Mouse (Mus musculus) CH12.LX (cell line): ENCODE results near the gene Oit3. TPM values are rescaled to one million over a fixed set of nuclear protein-coding genes. Genes with fewer than 3 reads are reported as not detected.

Experiments
- DNase-seq: peaks from one replicate; pipeline ENCODE4 v3.0.0-alpha.2; 2013; ENCODE audit errors: extremely low read depth
- H3K27ac ChIP-seq: 2 replicates; pipeline ENCODE4 v1.5.1; 2012; ENCODE audit warnings: low read depth, mild to moderate bottlenecking, control low read depth, moderate library complexity; ENCODE audit not compliant: insufficient read depth
- H3K27me3 ChIP-seq: replicated peaks from 2 replicates; pipeline ENCODE3; 2012; ENCODE audit warnings: inconsistent platforms
- H3K36me3 ChIP-seq, 2 experiments: replicated peaks in 1 of 2; 2 replicates each; pipeline versions ENCODE3 to v1.6.1; 2012; ENCODE audit warnings: inconsistent platforms in 1 of 2, low read length in 1 of 2, mild to moderate bottlenecking in 1 of 2, mixed read lengths in 1 of 2, moderate library complexity in 1 of 2; ENCODE audit not compliant: control insufficient read depth in 1 of 2, insufficient read depth in 1 of 2
- H3K4me1 ChIP-seq, 2 experiments: 2 replicates each; pipeline ENCODE4 v1.6.1; 2012; ENCODE audit warnings: inconsistent platforms in 1 of 2, moderate library complexity in 1 of 2; ENCODE audit not compliant: insufficient read depth in 2 of 2, control insufficient read depth in 1 of 2
- H3K4me2 ChIP-seq: 2 replicates; pipeline ENCODE4 v1.6.1; 2012; ENCODE audit warnings: low read depth, mild to moderate bottlenecking, control low read depth; ENCODE audit not compliant: poor library complexity, insufficient read depth, severe bottlenecking
- H3K4me3 ChIP-seq, 3 experiments: fragments of 150-350 bp in 1 of 3; sonication (generic) in 1 of 3; replicated peaks in 1 of 3; 2 replicates each; pipeline versions ENCODE3 to v1.5.1; 2011 to 2012; ENCODE audit warnings: low read depth in 2 of 3, low read length in 2 of 3, mild to moderate bottlenecking in 2 of 3, moderate library complexity in 2 of 3, control low read depth in 1 of 3, improper control_type of control experiment in 1 of 3, inconsistent platforms in 1 of 3, mixed read lengths in 1 of 3; ENCODE audit not compliant: poor library complexity in 1 of 3
- H3K79me2 ChIP-seq: replicated peaks from 2 replicates; pipeline ENCODE4 v1.6.1; 2012; ENCODE audit warnings: mild to moderate bottlenecking, moderate library complexity; ENCODE audit not compliant: control insufficient read depth, poor library complexity, insufficient read depth, severe bottlenecking; ENCODE audit errors: extremely low read depth
- H3K9ac ChIP-seq: 2 replicates; pipeline ENCODE4 v1.6.1; 2012; ENCODE audit warnings: low read depth, mild to moderate bottlenecking, control low read depth, moderate library complexity; ENCODE audit not compliant: insufficient read depth
- H3K9me3 ChIP-seq: replicated peaks from 2 replicates; pipeline ENCODE3; 2012; ENCODE audit warnings: low read length, inconsistent platforms, mixed read lengths
- BHLHE40 ChIP-seq: IDR thresholded peaks from 2 replicates; pipeline ENCODE4 v1.6.1; 2011; ENCODE audit warnings: mild to moderate bottlenecking, low read depth, low read length, improper control_type of control experiment
- CHD1 ChIP-seq: IDR thresholded peaks from 2 replicates; pipeline ENCODE4 v1.6.1; 2012; ENCODE audit warnings: low read depth, low read length, improper control_type of control experiment, inconsistent platforms
- CHD2 ChIP-seq: IDR thresholded peaks from 2 replicates; pipeline ENCODE4 v1.6.1; 2011; ENCODE audit warnings: low read length, improper control_type of control experiment
- E2F4 ChIP-seq: IDR thresholded peaks from 2 replicates; pipeline ENCODE4 v1.6.1; 2011; ENCODE audit warnings: low read depth, low read length, improper control_type of control experiment; ENCODE audit not compliant: insufficient replicate concordance
- ELF1 ChIP-seq: IDR thresholded peaks from 2 replicates; pipeline ENCODE4 v1.6.1; 2014; ENCODE audit warnings: low read depth, mild to moderate bottlenecking, inconsistent platforms, low read length, improper control_type of control experiment
- EP300 ChIP-seq: IDR thresholded peaks from 2 replicates; pipeline ENCODE4 v1.6.1; 2011; ENCODE audit warnings: low read length, improper control_type of control experiment
- HCFC1 ChIP-seq: IDR thresholded peaks from 2 replicates; pipeline ENCODE4 v1.6.1; 2012; ENCODE audit warnings: low read depth, mild to moderate bottlenecking, inconsistent platforms, low read length, improper control_type of control experiment
- IRF4 ChIP-seq: IDR thresholded peaks from 2 replicates; pipeline ENCODE4 v1.6.1; 2014; ENCODE audit warnings: low read depth, mild to moderate bottlenecking, inconsistent platforms, low read length, improper control_type of control experiment
- JUN ChIP-seq: IDR thresholded peaks from 2 replicates; pipeline ENCODE4 v1.6.1; 2011; ENCODE audit warnings: low read depth, mild to moderate bottlenecking, low read length, improper control_type of control experiment, moderate library complexity; ENCODE audit not compliant: insufficient read depth
- JUND ChIP-seq: conservative IDR thresholded peaks from 2 replicates; pipeline ENCODE4 v1.6.1; 2011; ENCODE audit warnings: low read depth, low read length, improper control_type of control experiment
- KAT2A ChIP-seq: IDR thresholded peaks from 2 replicates; pipeline ENCODE4 v1.6.1; 2012; ENCODE audit warnings: low read length, improper control_type of control experiment, inconsistent platforms; ENCODE audit not compliant: insufficient replicate concordance
- MAFK ChIP-seq: IDR thresholded peaks from 2 replicates; pipeline ENCODE4 v1.6.1; 2011; ENCODE audit warnings: low read length, improper control_type of control experiment; ENCODE audit not compliant: insufficient replicate concordance
- MAX ChIP-seq: IDR thresholded peaks from 2 replicates; pipeline ENCODE4 v1.6.1; 2011; ENCODE audit warnings: low read length, improper control_type of control experiment
- MAZ ChIP-seq: IDR thresholded peaks from 2 replicates; pipeline ENCODE4 v1.6.1; 2012; ENCODE audit warnings: low read depth, mild to moderate bottlenecking, inconsistent platforms, low read length, improper control_type of control experiment, moderate library complexity
- MEF2A ChIP-seq: IDR thresholded peaks from 2 replicates; pipeline ENCODE4 v1.6.1; 2014; ENCODE audit warnings: low read depth, mild to moderate bottlenecking, inconsistent platforms, low read length, improper control_type of control experiment, borderline replicate concordance
- MYC ChIP-seq: IDR thresholded peaks from 2 replicates; pipeline ENCODE4 v1.6.1; 2011; ENCODE audit warnings: low read depth, mild to moderate bottlenecking, improper control_type of control experiment, low read length
- NELFE ChIP-seq: IDR thresholded peaks from 2 replicates; pipeline ENCODE4 v1.6.1; 2011; ENCODE audit warnings: low read depth, low read length, improper control_type of control experiment
- NRF1 ChIP-seq: IDR thresholded peaks from 2 replicates; pipeline ENCODE4 v1.6.1; 2014; ENCODE audit warnings: low read depth, mild to moderate bottlenecking, inconsistent platforms, low read length, improper control_type of control experiment, moderate library complexity
- SIN3A ChIP-seq: IDR thresholded peaks from 2 replicates; pipeline ENCODE4 v1.6.1; 2012; ENCODE audit warnings: low read length, improper control_type of control experiment, inconsistent platforms
- SMC3 ChIP-seq: IDR thresholded peaks from 2 replicates; pipeline ENCODE4 v1.6.1; 2011; ENCODE audit warnings: low read depth, low read length, improper control_type of control experiment
- TBP ChIP-seq: conservative IDR thresholded peaks from 2 replicates; pipeline ENCODE4 v1.6.1; 2011; ENCODE audit warnings: low read depth, low read length, improper control_type of control experiment
- TCF12 ChIP-seq: IDR thresholded peaks from 2 replicates; pipeline ENCODE4 v1.6.1; 2014; ENCODE audit warnings: low read depth, mild to moderate bottlenecking, inconsistent platforms, low read length, improper control_type of control experiment
- UBTF ChIP-seq: IDR thresholded peaks from 2 replicates; pipeline ENCODE4 v1.6.1; 2012; ENCODE audit warnings: low read depth, mild to moderate bottlenecking, inconsistent platforms, low read length, improper control_type of control experiment, moderate library complexity
- USF2 ChIP-seq: conservative IDR thresholded peaks from 2 replicates; pipeline ENCODE4 v1.6.1; 2011; ENCODE audit warnings: low read depth, low read length, improper control_type of control experiment
- ZC3H11A ChIP-seq: IDR thresholded peaks from 2 replicates; pipeline ENCODE4 v1.6.1; 2012; ENCODE audit warnings: low read depth, mild to moderate bottlenecking, inconsistent platforms, low read length, improper control_type of control experiment
- ZNF384 ChIP-seq: IDR thresholded peaks from 2 replicates; pipeline ENCODE4 v1.6.1; 2012; ENCODE audit warnings: low read depth, low read length, improper control_type of control experiment, inconsistent platforms
- dilution Hi-C: fragments of 300-500 bp; cut with MboI; formaldehyde crosslinking; loops from 2 replicates; pipeline ENCODE4 v1.14.3; 2020; ENCODE audit warnings: low sequenced_read_pairs; ENCODE audit not compliant: extremely low pct_unique_long_range_greater_than_20kb, extremely low pct_ligation_motif_present
- in situ Hi-C: fragments of 300-500 bp; cut with MboI; formaldehyde crosslinking; loops from 3 replicates; pipeline ENCODE4 v1.14.3; 2019; ENCODE audit warnings: low sequenced_read_pairs, low pct_ligation_motif_present, low pct_unique_long_range_greater_than_20kb, mixed read lengths
- polyA plus RNA-seq: library from polyadenylated mRNA; unstranded; fragments of >175 nt; gene quantifications from 2 replicates; pipeline ENCODE4 v1.2.1, GENCODE M21; 2012; ENCODE audit warnings: low read depth; ENCODE audit not compliant: insufficient read length
- total RNA-seq, 2 experiments: library from RNA; depleted of rRNA; stranded (reverse); fragments of 300-350 nt in 1 of 2; fragments of >200 nt in 1 of 2; gene quantifications; 2 replicates each; pipeline ENCODE4 v1.2.3; 2012 to 2014

Gene Oit3
- total and polyA plus RNA-seq, 3 experiments: 4.5 to 7.5 (median 7.1) TPM

- no peaks in the 10 kb centered on the region for H3K36me3 ChIP-seq
These were observed 42.7 kb upstream of the Oit3 start for GRCm38 (mm10) chr10:59484318-59484717.

GRCm38 (mm10) chr10:59481381-59481780 lies 39.8 kb upstream of the Oit3 start:
- in situ Hi-C loops: loop anchor here (25.0 kb wide), 1 partner anchor 331 kb away; no protein-coding TSS in a partner anchor
- H3K9me3 ChIP-seq: peaks cover 7% of the 10 kb centered on the region
- no peaks in the 10 kb centered on the region for H3K36me3 ChIP-seq

More at GRCm38 (mm10) chr10:59484318-59484717, 42.7 kb upstream of the Oit3 start:
- Histone ChIP-seq H3K4me1 (no peaks in the 10 kb centered on the region), H3K9me3 (peaks cover 3% of the 10 kb centered on the region), H3K27ac (no peak overlapping the region)
- no peak for DNase-seq
- TF ChIP-seq CHD2: no peak
- no peak for TF ChIP-seq TBP
- TF ChIP-seq NELFE: no peak
- no peak for TF ChIP-seq MAZ
- no peak for TF ChIP-seq JUND
- no peak for TF ChIP-seq MAX
- no peak for TF ChIP-seq SMC3
- no peak for TF ChIP-seq EP300
- TF ChIP-seq, all 38 proteins: peak for 0
- Histone ChIP-seq H3K27me3 (no peaks in the 10 kb centered on the region), H3K4me3 (no peak overlapping the region), H3K79me2 (no peaks in the 10 kb centered on the region), H3K4me2 (no peak overlapping the region), H3K9ac (no peak overlapping the region)
- in situ Hi-C loops (loop anchor here (25.0 kb wide), 1 partner anchor 328 kb away; no protein-coding TSS in a partner anchor), dilution Hi-C loops (no loop called here)

GRCm38 (mm10) chr10:59470451-59470850 lies 28.9 kb upstream of the Oit3 start:
- Histone ChIP-seq H3K27me3 (no peaks in the 10 kb centered on the region), H3K36me3 (peaks cover 0 to 11% of the 10 kb centered on the region in 2 experiments), H3K4me3 (no peak overlapping the region), H3K9ac (no peak overlapping the region), H3K4me2 (no peak overlapping the region), H3K4me1 (no peaks in the 10 kb centered on the region), H3K9me3 (no peaks in the 10 kb centered on the region), H3K79me2 (no peaks in the 10 kb centered on the region), H3K27ac (no peak overlapping the region)
- no peak for DNase-seq
- TF ChIP-seq UBTF (no peak), NRF1 (no peak), E2F4 (no peak), JUN (no peak), MYC (no peak), ELF1 (no peak), ZC3H11A (no peak), SIN3A (no peak), KAT2A (no peak), MEF2A (no peak), USF2 (no peak), JUND (no peak), TCF12 (no peak), IRF4 (no peak), ZNF384 (no peak)
- in situ Hi-C loops (no loop called here), dilution Hi-C loops (no loop called here)

More at GRCm38 (mm10) chr10:59481381-59481780, 39.8 kb upstream of the Oit3 start:
- H3K4me3 ChIP-seq: no peak overlapping the region
- TF ChIP-seq HCFC1 (no peak), KAT2A (no peak), MAFK (no peak), NRF1 (no peak), CHD1 (no peak), UBTF (no peak), BHLHE40 (no peak)
- H3K9ac ChIP-seq: no peak overlapping the region
- H3K4me2 ChIP-seq: no peak overlapping the region
- H3K27me3 ChIP-seq: no peaks in the 10 kb centered on the region
- no peak overlapping the region for H3K27ac ChIP-seq
- dilution Hi-C loops: no loop called here
- no peaks in the 10 kb centered on the region for H3K79me2 ChIP-seq
- DNase-seq: no peak
- no peaks in the 10 kb centered on the region for H3K4me1 ChIP-seq
